Mouse (Mus musculus): ENCODE data around the gene Rtl5. TPM values are rescaled to one million over a fixed set of nuclear protein-coding genes. Genes with fewer than 3 reads are reported as not detected.

Rtl5 gene
- polyA plus RNA-seq, 1 experiment from 2014 or later, result 8.0 TPM

DNA sequence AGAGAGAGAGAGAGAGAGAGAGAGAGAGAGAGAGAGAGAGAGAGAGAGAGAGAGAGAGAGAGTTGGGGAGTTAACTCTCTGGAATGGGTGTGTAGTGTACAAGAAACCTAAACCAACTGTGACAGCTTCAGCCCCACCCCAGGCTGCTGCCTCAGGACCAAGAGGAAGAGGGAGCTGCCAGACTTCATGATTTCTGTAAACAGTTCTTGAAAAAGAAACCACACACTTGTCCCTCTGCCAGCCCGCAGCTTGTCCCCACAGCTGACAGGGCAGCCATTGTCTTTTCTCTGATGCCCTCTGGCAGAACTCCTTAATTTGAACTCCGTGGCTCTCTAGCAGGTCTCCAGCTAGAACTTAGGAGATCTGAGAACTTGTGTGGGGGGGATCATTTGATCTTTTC, 10.2 kb downstream of the Rtl5 start:
- Histone ChIP-seq H3K27ac (no peak overlapping the region), H3K27me3 (peaks cover 24% of the 10 kb centered on the region; the same call in 1 of the 2 replicates), H3K4me1 (replicated peaks) (peaks cover 24% of the 10 kb centered on the region), H3K36me3 (no peaks in the 10 kb centered on the region), H3K4me3 (replicated peaks) (no peak overlapping the region), H3K9ac (replicated peaks) (no peak overlapping the region), H3K4me2 (replicated peaks) (no peak overlapping the region), H3K9me3 (no peaks in the 10 kb centered on the region)
- WGBS, result 39% methylated on average over 2 of the region's 2 CpGs
- no peak for ATAC-seq

DNA sequence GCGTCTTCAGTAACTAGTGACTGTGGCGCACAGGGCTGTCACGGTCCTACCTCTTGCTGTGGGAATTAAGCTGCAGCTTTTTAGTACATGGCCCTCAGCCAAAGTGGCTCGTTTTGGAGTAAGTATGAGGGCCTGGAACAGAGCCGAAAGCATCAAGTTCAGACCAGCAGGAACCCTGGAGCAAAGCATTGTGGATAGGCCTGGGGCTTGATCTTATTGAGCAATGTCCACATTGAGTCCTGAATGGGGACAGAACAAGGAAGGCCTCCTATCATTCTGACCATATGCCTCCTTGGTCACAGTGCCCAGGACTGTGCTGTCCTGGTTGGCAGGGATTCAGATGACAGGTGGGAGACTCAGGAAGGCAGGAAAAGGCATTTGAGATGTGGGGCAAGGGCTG, 10.9 kb downstream of the Rtl5 start:
- H3K27me3 ChIP-seq, result peaks cover 24% of the 10 kb centered on the region; the same call in 1 of the 2 replicates
- no peak overlapping the region for H3K4me3 ChIP-seq (replicated peaks)
- ATAC-seq, result no peak
- WGBS, result 78% methylated on average over 5 of the region's 5 CpGs
- no peaks in the 10 kb centered on the region for H3K36me3 ChIP-seq
- peaks cover 18% of the 10 kb centered on the region for H3K4me1 ChIP-seq (replicated peaks)
- no peak overlapping the region for H3K4me2 ChIP-seq (replicated peaks)
- no peaks in the 10 kb centered on the region for H3K9me3 ChIP-seq
- H3K9ac ChIP-seq (replicated peaks), result no peak overlapping the region
- no peak overlapping the region for H3K27ac ChIP-seq

DNA sequence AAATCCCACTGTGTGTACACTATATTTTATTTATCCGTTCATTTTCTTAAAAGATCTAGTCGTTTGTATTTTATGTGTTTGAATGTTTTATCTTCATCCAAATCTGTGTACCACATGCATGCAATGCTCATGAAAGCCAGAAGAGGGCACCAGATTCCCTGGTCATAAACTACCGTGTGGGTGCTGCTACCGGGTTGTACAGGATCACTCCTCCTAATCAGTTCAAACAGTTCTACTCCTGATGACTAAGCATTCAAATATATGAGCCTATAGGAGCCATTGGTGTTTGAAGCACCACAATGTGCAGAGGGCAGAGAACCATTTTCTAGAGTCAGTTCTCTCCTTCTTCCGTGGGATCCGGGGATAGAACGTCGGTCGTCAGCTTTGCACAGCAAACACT, 11.7 kb downstream of the Rtl5 start:
- peaks cover 10% of the 10 kb centered on the region for H3K4me1 ChIP-seq (replicated peaks)
- ATAC-seq, result no peak
- no peaks in the 10 kb centered on the region for H3K36me3 ChIP-seq
- H3K27ac ChIP-seq, result no peak overlapping the region
- peaks cover 23% of the 10 kb centered on the region; the same call in 1 of the 2 replicates for H3K27me3 ChIP-seq
- H3K4me2 ChIP-seq (replicated peaks), result no peak overlapping the region
- no peaks in the 10 kb centered on the region for H3K9me3 ChIP-seq
- no peak overlapping the region for H3K4me3 ChIP-seq (replicated peaks)
- H3K9ac ChIP-seq (replicated peaks), result no peak overlapping the region
- 64% methylated on average over 9 of the region's 9 CpGs for WGBS

DNA sequence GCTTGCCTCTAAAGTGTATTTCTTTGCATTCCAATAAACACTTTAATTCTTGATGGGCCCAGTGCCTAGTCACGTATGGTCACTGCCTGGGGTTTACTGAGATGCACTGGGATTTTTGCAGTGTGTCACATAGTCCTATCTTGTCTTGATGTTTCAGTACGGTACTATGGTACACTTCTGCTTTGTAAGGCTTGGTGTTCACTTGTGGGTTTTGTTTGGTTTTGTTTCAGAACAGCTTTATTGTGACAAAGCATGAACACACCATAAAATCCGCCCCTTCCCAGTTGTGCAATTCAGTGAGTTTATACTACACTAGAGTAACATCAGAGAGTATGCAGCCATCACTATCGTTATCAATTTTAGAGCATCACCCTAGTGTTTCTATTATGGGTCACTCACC, 17.1 kb downstream of the Rtl5 start:
- Histone ChIP-seq H3K4me2 (replicated peaks) (no peak overlapping the region), H3K4me1 (replicated peaks) (no peaks in the 10 kb centered on the region), H3K4me3 (replicated peaks) (no peak overlapping the region), H3K27me3 (peaks cover 29% of the 10 kb centered on the region), H3K27ac (no peak overlapping the region), H3K36me3 (no peaks in the 10 kb centered on the region), H3K9ac (replicated peaks) (no peak overlapping the region), H3K9me3 (no peaks in the 10 kb centered on the region)
- 86% methylated on average over 4 of the region's 4 CpGs for WGBS
- ATAC-seq, result no peak

DNA sequence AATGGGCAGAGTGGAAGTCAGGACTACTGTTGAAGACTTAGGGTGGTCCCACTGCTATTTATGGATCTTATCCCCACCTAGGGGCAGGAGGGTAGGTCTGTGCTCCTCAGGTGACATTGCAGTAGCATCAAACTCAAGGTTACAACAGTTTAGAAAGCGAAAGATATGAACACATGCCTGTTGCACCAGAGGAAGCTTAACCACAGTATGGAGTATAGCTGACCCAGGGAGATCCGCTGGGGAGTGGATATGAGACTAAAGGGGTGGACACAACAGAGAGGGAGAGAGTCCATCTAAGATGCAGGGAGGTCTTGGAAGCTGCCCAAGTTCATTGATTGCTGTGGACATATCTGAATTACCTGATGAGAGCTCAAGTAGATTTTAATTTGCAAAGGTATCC, 17.7 kb downstream of the Rtl5 start:
- Histone ChIP-seq H3K4me1 (replicated peaks) (no peaks in the 10 kb centered on the region), H3K27me3 (peaks cover 30% of the 10 kb centered on the region), H3K4me2 (replicated peaks) (no peak overlapping the region), H3K36me3 (no peaks in the 10 kb centered on the region), H3K4me3 (replicated peaks) (no peak overlapping the region), H3K27ac (no peak overlapping the region), H3K9me3 (no peaks in the 10 kb centered on the region), H3K9ac (replicated peaks) (no peak overlapping the region)
- ATAC-seq, result no peak
- WGBS, result 82% methylated on average over 2 of the region's 2 CpGs

DNA sequence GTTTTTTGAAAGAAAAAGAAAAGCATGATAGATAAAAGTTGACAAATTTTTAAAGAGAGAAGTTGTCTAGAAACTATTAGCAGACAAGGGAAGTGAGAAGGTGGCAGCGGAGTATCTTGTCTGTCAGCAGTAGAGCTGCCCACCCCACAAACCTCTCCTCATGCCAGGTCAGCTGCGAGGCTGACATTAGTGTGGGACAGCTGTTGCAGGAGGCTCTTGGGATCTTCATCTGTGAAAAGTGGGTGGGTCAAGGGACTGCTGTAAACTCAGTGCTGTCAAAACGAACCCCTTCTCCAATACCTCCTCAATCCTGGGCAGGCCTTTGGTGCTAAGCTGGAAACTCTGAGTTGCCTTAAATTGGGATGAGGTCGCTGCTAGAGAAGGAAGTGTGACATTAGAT, 19.9 kb downstream of the Rtl5 start:
- H3K9me3 ChIP-seq, result no peaks in the 10 kb centered on the region
- H3K27me3 ChIP-seq, result peaks cover 35% of the 10 kb centered on the region
- WGBS, result 84% methylated on average over 4 of the region's 4 CpGs
- no peak overlapping the region for H3K27ac ChIP-seq
- no peaks in the 10 kb centered on the region for H3K4me1 ChIP-seq (replicated peaks)
- no peaks in the 10 kb centered on the region for H3K36me3 ChIP-seq
- no peak overlapping the region for H3K9ac ChIP-seq (replicated peaks)
- no peak for ATAC-seq
- H3K4me3 ChIP-seq (replicated peaks), result no peak overlapping the region
- H3K4me2 ChIP-seq (replicated peaks), result no peak overlapping the region

DNA sequence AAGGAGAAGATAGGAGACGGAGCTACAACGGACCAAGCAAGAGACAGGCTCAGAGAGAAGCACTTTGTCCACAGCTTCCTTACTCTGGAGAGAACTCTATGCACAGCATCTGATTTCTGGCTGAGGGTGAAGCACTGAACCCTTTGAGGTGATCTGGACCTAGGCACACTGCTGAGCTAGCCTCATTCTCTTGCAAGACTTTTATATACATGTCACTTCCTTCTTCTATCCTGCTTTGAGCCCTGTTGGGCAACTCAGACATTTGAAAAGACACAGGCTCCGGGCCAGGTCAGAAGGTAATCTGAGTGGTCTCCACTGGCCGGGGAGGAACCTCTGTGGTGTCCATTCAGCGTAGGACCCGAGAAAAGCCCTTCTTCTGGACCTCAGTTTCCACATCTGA, 20.6 kb downstream of the Rtl5 start:
- WGBS, result 83% methylated on average over 6 of the region's 6 CpGs
- Histone ChIP-seq H3K27ac (no peak overlapping the region), H3K27me3 (peaks cover 35% of the 10 kb centered on the region), H3K9me3 (no peaks in the 10 kb centered on the region), H3K4me2 (replicated peaks) (no peak overlapping the region), H3K9ac (replicated peaks) (no peak overlapping the region), H3K4me3 (replicated peaks) (no peak overlapping the region), H3K4me1 (replicated peaks) (no peaks in the 10 kb centered on the region), H3K36me3 (no peaks in the 10 kb centered on the region)
- ATAC-seq, result no peak

DNA sequence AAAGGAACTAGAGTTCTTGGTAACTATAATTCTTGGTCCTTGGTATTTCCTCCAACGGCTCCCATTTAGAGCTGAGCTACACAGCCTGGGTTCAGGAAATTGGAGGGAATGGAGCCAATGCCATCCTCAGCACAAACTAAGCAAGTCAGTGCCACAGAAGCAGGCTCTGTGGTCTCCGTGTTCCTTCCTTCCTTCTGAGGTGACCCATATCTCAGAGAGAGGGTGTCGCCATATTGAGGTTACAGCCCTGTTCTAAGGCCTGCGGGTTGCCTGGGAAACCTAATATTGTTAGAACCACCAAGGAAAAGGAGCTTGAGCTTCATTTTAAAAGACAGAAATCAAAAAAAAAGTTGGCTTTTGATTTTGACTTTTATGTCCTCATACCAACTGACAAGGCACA, 28.7 kb downstream of the Rtl5 start:
- no peak overlapping the region for H3K27ac ChIP-seq
- peaks cover 35% of the 10 kb centered on the region; the same call in 1 of the 2 replicates for H3K27me3 ChIP-seq
- H3K4me2 ChIP-seq (replicated peaks), result no peak overlapping the region
- H3K4me1 ChIP-seq (replicated peaks), result no peaks in the 10 kb centered on the region
- H3K4me3 ChIP-seq (replicated peaks), result no peak overlapping the region
- no peaks in the 10 kb centered on the region for H3K9me3 ChIP-seq
- no peak for ATAC-seq
- H3K9ac ChIP-seq (replicated peaks), result no peak overlapping the region
- 83% methylated on average over 4 of the region's 4 CpGs for WGBS
- no peaks in the 10 kb centered on the region for H3K36me3 ChIP-seq

DNA sequence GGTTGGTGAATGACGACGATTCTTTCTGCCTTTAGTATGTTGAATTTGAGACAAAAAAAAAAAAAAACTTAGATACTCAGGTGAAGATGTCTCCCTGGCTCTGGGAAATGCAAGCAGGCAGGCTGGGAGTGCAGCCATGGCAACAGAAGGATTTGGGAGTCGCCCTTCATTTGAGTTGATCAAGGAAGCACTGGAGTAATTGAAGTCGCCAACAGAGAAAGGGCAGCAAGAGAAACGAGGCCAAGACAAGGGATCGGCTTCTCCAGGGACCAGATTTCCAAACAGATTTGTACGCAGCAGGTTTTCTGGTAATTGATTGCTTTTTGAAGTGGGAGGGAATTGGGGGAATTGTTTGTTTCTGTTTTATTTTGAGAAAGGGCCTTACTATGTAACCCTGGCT, 29.5 kb downstream of the Rtl5 start:
- H3K27ac ChIP-seq, result no peak overlapping the region
- H3K9ac ChIP-seq (replicated peaks), result no peak overlapping the region
- no peak for ATAC-seq
- H3K36me3 ChIP-seq, result no peaks in the 10 kb centered on the region
- no peaks in the 10 kb centered on the region for H3K9me3 ChIP-seq
- no peaks in the 10 kb centered on the region for H3K4me1 ChIP-seq (replicated peaks)
- 38% methylated on average over 7 of the region's 7 CpGs for WGBS
- H3K27me3 ChIP-seq, result peaks cover 41% of the 10 kb centered on the region; the same call in 1 of the 2 replicates
- H3K4me3 ChIP-seq (replicated peaks), result no peak overlapping the region
- H3K4me2 ChIP-seq (replicated peaks), result no peak overlapping the region

DNA sequence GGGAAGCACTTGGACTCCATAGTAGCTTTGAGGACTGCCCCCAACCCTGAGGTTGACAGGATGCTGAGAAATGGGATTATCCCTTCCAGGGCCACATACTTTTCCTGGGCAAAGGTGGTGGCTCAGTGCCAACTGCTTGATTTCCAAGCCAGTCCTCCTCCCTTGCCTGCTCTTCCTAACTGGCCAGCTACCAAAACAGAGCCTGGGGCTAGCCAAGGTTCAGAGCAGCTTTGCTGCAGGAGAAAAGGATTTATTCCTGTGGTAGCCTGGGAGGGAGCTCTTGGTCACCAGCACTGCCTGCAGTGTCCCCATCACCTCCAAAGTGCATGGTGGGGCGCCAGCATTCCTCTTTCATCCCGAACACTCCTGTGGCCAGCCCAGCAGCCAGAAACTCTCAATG, 33.6 kb downstream of the Rtl5 start:
- Histone ChIP-seq H3K36me3 (no peaks in the 10 kb centered on the region), H3K4me1 (replicated peaks) (no peaks in the 10 kb centered on the region), H3K9ac (replicated peaks) (no peak overlapping the region), H3K27me3 (peaks cover 46% of the 10 kb centered on the region; the same call in 1 of the 2 replicates), H3K27ac (no peak overlapping the region), H3K4me3 (replicated peaks) (no peak overlapping the region), H3K9me3 (no peaks in the 10 kb centered on the region), H3K4me2 (replicated peaks) (no peak overlapping the region)
- ATAC-seq, result no peak
- 81% methylated on average over 2 of the region's 2 CpGs for WGBS

DNA sequence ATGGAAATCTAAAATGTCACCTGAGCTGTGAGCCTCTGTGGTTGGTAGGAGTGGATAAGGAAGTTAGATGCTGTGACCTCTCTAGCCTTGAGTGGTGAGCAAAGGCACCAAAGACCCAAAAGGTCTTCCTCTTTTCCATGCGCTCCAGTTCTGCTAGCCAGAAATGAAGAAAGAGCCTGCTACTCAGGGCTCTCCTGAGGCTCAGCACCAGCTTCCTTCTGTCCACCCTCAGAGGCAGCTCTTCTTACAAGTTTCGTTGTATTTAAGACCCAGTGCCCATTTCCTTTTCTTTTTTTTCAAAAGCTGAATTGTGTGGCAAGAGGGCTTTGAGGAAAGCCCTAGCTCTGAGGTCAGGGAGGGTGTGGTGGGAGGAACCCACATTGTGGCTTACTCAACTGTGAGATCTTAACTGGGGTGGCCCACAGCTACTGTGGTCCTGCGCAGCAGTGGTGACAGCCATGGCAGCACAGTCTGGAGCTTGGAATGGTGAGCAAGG, 34.2 kb downstream of the Rtl5 start:
- 57% methylated on average over 3 of the region's 3 CpGs for WGBS
- no peaks in the 10 kb centered on the region for H3K9me3 ChIP-seq
- peaks cover 2% of the 10 kb centered on the region; the same call in 1 of the 2 replicates for H3K4me1 ChIP-seq (replicated peaks)
- ATAC-seq, result no peak
- H3K4me3 ChIP-seq (replicated peaks), result no peak overlapping the region
- H3K27me3 ChIP-seq, result peaks cover 43% of the 10 kb centered on the region; the same call in 1 of the 2 replicates
- no peak overlapping the region for H3K27ac ChIP-seq
- H3K36me3 ChIP-seq, result no peaks in the 10 kb centered on the region
- H3K4me2 ChIP-seq (replicated peaks), result no peak overlapping the region
- no peak overlapping the region for H3K9ac ChIP-seq (replicated peaks)

DNA sequence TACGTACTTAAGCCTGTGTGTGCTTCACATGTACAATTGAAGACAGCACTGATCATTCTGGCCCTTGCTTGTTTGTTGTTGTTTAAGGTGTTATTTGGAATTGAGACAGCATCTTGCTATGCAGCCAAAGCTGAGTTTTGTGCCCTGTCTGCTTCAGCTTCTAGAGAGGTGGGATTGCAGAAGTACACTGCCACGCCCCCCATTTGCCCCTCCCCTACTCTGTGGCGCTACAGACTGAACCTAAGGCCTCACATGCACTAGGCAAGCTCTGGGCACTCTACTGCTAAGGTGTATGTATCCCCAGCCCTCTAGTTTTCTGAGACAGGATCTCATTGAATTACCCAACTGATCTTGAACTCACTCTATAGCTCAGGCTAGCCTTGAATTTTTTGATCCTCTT, 35.4 kb downstream of the Rtl5 start:
- no peaks in the 10 kb centered on the region for H3K9me3 ChIP-seq
- H3K27me3 ChIP-seq, result peaks cover 46% of the 10 kb centered on the region; the same call in 1 of the 2 replicates
- ATAC-seq, result no peak
- no peak overlapping the region for H3K27ac ChIP-seq
- no peak overlapping the region for H3K9ac ChIP-seq (replicated peaks)
- H3K4me1 ChIP-seq (replicated peaks), result peaks cover 5% of the 10 kb centered on the region; the same call in 1 of the 2 replicates
- no peak overlapping the region for H3K4me2 ChIP-seq (replicated peaks)
- no peak overlapping the region for H3K4me3 ChIP-seq (replicated peaks)
- H3K36me3 ChIP-seq, result no peaks in the 10 kb centered on the region
- WGBS, result 53% methylated on average over 3 of the region's 3 CpGs

DNA sequence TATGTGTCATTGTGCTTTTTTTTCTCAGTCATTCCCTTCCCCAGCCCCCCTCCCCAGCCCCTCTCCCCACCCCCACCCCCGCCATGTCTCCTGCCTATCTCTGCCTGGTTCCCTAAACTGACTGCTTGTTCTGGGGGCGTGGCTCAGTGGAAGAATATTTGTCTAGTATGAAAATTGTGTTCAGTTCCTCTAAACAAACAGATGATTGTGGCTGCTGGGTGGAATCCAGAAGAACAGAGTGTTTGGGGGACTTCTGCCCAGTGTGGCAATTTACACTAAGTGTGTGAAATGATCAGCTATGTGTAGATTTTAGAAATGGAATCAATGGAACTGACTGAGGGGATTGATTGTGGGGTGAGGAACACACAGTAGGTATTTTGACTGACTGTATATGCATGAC, 37.5 kb downstream of the Rtl5 start:
- WGBS, result 88% methylated on average over 2 of the region's 2 CpGs

More for the DNA sequence above, 37.5 kb downstream of the Rtl5 start:
- no peak overlapping the region for H3K27ac ChIP-seq
- no peak overlapping the region for H3K4me3 ChIP-seq (replicated peaks)
- H3K36me3 ChIP-seq, result no peaks in the 10 kb centered on the region
- no peak overlapping the region for H3K9ac ChIP-seq (replicated peaks)
- no peaks in the 10 kb centered on the region for H3K9me3 ChIP-seq
- H3K4me2 ChIP-seq (replicated peaks), result no peak overlapping the region
- peaks cover 51% of the 10 kb centered on the region; the same call in 1 of the 2 replicates for H3K27me3 ChIP-seq
- peaks cover 5% of the 10 kb centered on the region; the same call in 1 of the 2 replicates for H3K4me1 ChIP-seq (replicated peaks)
- ATAC-seq, result no peak

All from midbrain, embryonic 13.5 days (tissue).